Mouse (Mus musculus) olfactory bulb, adult 2 months (tissue): Measurements from ENCODE around the gene Fbxo9.

ENCODE experiments used
- CTCF ChIP-seq: fragments of 200-500 bp; IDR thresholded peaks from 2 replicates; pipeline ENCODE4 v1.5.1; 2012; ENCODE audit warnings: low read depth, mild to moderate bottlenecking, low read length, moderate library complexity; ENCODE audit not compliant: insufficient read depth
- POLR2A ChIP-seq: fragments of 200-500 bp; IDR thresholded peaks from 2 replicates; pipeline ENCODE4 v1.6.1; 2012; ENCODE audit warnings: mild to moderate bottlenecking, low read depth, low read length, moderate library complexity; ENCODE audit not compliant: insufficient read depth

DNA sequence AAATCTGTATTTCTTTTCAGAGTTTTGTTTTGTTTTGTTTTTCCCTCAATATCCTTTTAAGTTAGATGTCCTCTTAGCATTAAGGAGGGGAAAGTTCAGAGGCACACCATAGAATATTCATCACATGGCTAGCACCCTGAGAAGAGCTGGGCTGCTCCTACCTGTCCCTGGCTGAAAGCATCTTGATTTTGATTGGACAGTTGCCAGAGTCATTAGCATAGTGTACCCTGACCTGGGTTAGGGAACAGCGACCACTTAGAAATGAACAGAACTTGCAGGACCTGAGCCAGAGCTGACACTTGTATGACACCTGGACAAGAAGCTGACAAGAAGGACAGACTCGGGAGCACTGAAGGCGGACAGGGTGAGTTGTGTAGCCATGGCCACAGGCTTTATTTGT is 57.2 kb downstream of the Fbxo9 start, which contains the start of gene Gcm1:
- TF ChIP-seq POLR2A = no peak
- no peak for TF ChIP-seq CTCF
